ENCODE assay signal across 22 mouse cellular contexts in the genomic region with DNA sequence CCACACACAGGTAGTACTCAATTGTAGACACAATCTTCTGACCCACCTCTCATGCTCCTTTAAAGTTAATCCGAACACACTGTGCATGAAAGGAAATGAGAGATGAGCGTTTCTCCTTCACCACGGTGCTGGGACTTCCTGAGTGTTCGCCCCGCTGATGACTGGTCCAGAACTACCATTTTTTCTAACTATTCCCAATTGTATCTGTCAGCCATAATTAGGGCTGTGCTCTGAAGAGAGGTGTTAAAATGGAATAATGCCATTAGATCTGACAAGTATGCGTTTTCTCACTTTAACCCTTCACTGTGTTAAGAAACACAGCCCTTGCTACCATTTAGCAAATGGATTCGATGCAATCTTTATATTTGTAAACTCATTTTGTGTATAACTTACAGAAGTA.
"Had no signal": no experiment of that assay in that cellular context is flagged by ENCODE, and none has a peak within 500 bp of the region (broad histone marks: within the 10 kb centered on the region; RNA-seq: fewer than 3 reads in every experiment).

No protein-coding gene starts in this region.

- H3K4me3 ChIP-seq: limb, embryonic 12.5 days; limb, embryonic 15.5 days; midbrain, embryonic 13.5 days; myocyte; neural tube, embryonic 13.5 days had no signal

- DNase-seq: kidney, adult 8-10 months; kidney, postnatal 14 days; kidney, postnatal 4 days; left cerebral cortex, postnatal 4 days; liver, postnatal 0 days; lung, embryonic 14.5 days; right cerebral cortex, adult 18-20 months; right cerebral cortex, postnatal 14 days; right cerebral cortex, postnatal 4 days; thymus, adult 2 months; thymus, postnatal 14 days; thymus, postnatal 4 days had no signal

- H3K9me3 ChIP-seq: limb, embryonic 12.5 days; limb, embryonic 15.5 days; midbrain, embryonic 13.5 days; neural tube, embryonic 13.5 days had no signal

- H3K36me3 ChIP-seq: limb, embryonic 12.5 days; limb, embryonic 15.5 days; midbrain, embryonic 13.5 days; neural tube, embryonic 13.5 days had no signal

- H3K27ac ChIP-seq: limb, embryonic 12.5 days; limb, embryonic 15.5 days; liver, embryonic 14.5 days; macrophage; midbrain, embryonic 13.5 days; neural tube, embryonic 13.5 days; stomach, postnatal 0 days had no signal

- H3K4me2 ChIP-seq: limb, embryonic 12.5 days; limb, embryonic 15.5 days; liver, embryonic 11.5 days; lung, embryonic 14.5 days; midbrain, embryonic 13.5 days; neural tube, embryonic 13.5 days had no signal

- H3K27me3 ChIP-seq: limb, embryonic 12.5 days; limb, embryonic 15.5 days; midbrain, embryonic 13.5 days; neural tube, embryonic 13.5 days had no signal

- H3K9ac ChIP-seq: limb, embryonic 12.5 days; limb, embryonic 15.5 days; liver, embryonic 14.5 days; liver, postnatal 0 days; lung, embryonic 14.5 days; midbrain, embryonic 13.5 days; neural tube, embryonic 13.5 days had no signal

- H3K4me1 ChIP-seq: limb, embryonic 15.5 days had no signal

- ATAC-seq: liver, postnatal 0 days; lung, postnatal 0 days; midbrain, embryonic 13.5 days had no signal
